Mouse (Mus musculus): ENCODE data around the gene Ap1ar. TPM values are rescaled to one million over a fixed set of nuclear protein-coding genes. Genes with fewer than 3 reads are reported as not detected.

Ap1ar gene
- polyA plus RNA-seq, 1 experiment from 2014 or later, result 13.1 TPM

DNA sequence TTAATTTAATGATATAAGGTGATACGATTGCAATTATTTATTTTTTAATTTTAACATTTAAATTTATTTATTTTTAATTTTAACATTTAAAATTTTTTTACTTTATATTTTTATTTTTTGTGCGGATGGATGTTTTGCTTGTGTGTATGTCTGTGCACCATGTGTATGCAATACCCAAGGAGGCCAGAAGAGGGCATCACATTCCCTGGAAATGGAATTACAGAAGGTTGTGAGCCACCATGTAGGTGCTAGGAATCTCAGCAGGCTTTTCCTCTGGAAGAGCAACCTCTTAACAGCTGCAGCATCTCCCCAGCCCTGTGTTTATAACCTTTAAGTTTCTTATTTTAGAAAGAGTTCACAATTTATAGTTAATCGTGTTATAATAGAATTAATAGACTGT, 41.6 kb downstream of the Ap1ar start:
- peaks cover 18% of the 10 kb centered on the region for H3K36me3 ChIP-seq (ENCODE audit: control insufficient read depth, insufficient read depth)
- 94% methylated on average over 3 of the region's 3 CpGs for WGBS (ENCODE audit: insufficient replicate concordance)
- H3K4me1 ChIP-seq (ENCODE audit: control insufficient read depth, low read depth, low read length), result peaks cover 9% of the 10 kb centered on the region
- H3K9me3 ChIP-seq (replicated peaks; ENCODE audit: control insufficient read depth, low read length), result no peaks in the 10 kb centered on the region; the same call in 1 of the 2 replicates
- no peak overlapping the region for H3K4me3 ChIP-seq (ENCODE audit: low read depth, low read length)
- no peak for ATAC-seq (ENCODE audit: low read depth)
- no peak overlapping the region for H3K27ac ChIP-seq (ENCODE audit: low read length)
- H3K4me2 ChIP-seq (ENCODE audit: low read depth, low read length), result no peak overlapping the region
- H3K9ac ChIP-seq (ENCODE audit: low read depth, low read length), result no peak overlapping the region
- H3K27me3 ChIP-seq (ENCODE audit: control insufficient read depth, insufficient read depth, low read depth, low read length), result no peaks in the 10 kb centered on the region

DNA sequence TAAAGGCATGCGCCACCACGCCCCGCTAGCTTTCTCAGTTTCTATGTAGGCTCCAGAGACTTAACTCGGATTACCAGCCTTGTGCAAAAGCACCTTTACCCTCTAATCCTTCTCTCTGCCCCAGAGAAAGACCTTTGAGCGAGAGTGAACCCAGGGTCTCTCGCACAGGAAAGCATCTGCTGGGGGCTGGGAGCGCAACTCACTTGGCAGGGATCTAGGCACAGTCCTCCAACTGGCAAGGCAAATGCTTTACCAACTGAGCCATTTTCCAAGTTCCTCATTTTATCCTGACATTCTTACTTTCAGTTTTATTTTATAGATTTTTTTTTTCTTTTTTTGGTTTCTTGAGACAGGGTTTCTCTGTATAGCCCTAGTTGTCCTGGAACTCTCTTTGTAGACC, 44.3 kb downstream of the Ap1ar start:
- Histone ChIP-seq H3K27ac (ENCODE audit: low read length) (peak overlapping the region; percentile 92; the same call in 1 of the 2 replicates), H3K4me3 (ENCODE audit: low read depth, low read length) (no peak overlapping the region; the same call in 1 of the 2 replicates)
- ATAC-seq (ENCODE audit: low read depth), result no peak

GRCm38 (mm10) chr3:127791595-127792561, 45.4 kb downstream of the Ap1ar start:
- Histone ChIP-seq H3K27ac (ENCODE audit: low read length) (peak overlapping the region; percentile 92), H3K4me3 (ENCODE audit: low read depth, low read length) (peak overlapping the region; percentile 80), H3K9me3 (replicated peaks; ENCODE audit: control insufficient read depth, low read length) (no peaks in the 10 kb centered on the region; the same call in 1 of the 2 replicates), H3K4me2 (ENCODE audit: low read depth, low read length) (peak overlapping the region; percentile 91), H3K9ac (ENCODE audit: low read depth, low read length) (peak overlapping the region; percentile 93), H3K27me3 (ENCODE audit: control insufficient read depth, insufficient read depth, low read depth, low read length) (no peaks in the 10 kb centered on the region), H3K36me3 (ENCODE audit: control insufficient read depth, insufficient read depth) (peaks cover 13% of the 10 kb centered on the region), H3K4me1 (ENCODE audit: control insufficient read depth, low read depth, low read length) (peaks cover 17% of the 10 kb centered on the region)
- peak; percentile 88 for ATAC-seq (ENCODE audit: low read depth)
- WGBS (ENCODE audit: insufficient replicate concordance), result 16% methylated on average over 4 of the region's 4 CpGs

More for the DNA sequence above, 44.3 kb downstream of the Ap1ar start:
- peaks cover 17% of the 10 kb centered on the region for H3K4me1 ChIP-seq (ENCODE audit: control insufficient read depth, low read depth, low read length)
- H3K4me2 ChIP-seq (ENCODE audit: low read depth, low read length), result peak overlapping the region; percentile 91; the same call in 1 of the 2 replicates
- no peaks in the 10 kb centered on the region for H3K27me3 ChIP-seq (ENCODE audit: control insufficient read depth, insufficient read depth, low read depth, low read length)
- 75% methylated on average over 7 of the region's 7 CpGs for WGBS (ENCODE audit: insufficient replicate concordance)
- peaks cover 18% of the 10 kb centered on the region for H3K36me3 ChIP-seq (ENCODE audit: control insufficient read depth, insufficient read depth)
- no peaks in the 10 kb centered on the region; the same call in 1 of the 2 replicates for H3K9me3 ChIP-seq (replicated peaks; ENCODE audit: control insufficient read depth, low read length)
- H3K9ac ChIP-seq (ENCODE audit: low read depth, low read length), result no peak overlapping the region

- H3K27me3 ChIP-seq (ENCODE audit: control insufficient read depth, insufficient read depth, low read depth, low read length), result no peaks in the 10 kb centered on the region
These were observed 46.3 kb downstream of the Ap1ar start for GRCm38 (mm10) chr3:127791056-127791483.

DNA sequence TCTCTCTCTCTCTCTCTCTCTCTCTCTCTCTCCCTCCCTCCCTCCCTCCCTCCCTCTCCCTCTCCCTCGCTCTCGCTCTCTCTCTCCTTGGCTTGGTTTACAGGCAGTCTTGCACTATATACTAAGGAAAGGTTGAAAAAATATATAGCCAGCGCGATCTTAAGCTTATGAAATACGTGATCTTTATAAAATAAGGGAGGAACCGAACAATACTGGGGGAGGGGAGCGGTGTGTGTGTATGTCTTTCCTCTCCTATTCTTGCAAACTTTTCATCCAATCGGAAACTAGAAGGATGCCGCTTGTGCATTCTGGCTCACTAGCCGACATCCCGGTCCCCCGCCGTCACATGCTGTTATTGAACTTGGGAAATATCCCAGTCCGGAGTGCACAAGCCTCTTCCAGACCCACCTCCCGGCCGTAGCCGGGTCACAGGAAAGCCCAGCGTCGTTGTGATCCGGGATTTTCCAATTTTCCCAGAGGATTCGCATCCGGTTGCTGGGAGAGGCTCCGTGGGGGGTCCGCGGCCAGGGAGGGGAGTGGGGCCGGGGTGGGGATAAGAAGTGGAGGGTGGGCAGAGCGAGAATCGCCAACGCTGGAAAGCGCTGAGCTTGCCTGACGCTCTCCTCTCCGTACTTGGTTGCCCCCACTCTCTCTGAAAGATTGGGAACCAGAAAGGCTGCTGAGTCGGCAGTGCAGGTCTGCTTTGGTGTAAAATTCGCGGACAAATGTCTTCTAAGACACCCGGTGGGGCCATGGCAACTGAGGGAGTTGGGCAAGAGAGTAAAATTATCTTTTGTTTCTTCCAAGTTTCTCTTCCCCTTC, 46.9 kb downstream of the Ap1ar start:
- Histone ChIP-seq H3K9ac (ENCODE audit: low read depth, low read length) (peak overlapping the region; percentile 93), H3K4me1 (ENCODE audit: control insufficient read depth, low read depth, low read length) (peaks cover 17% of the 10 kb centered on the region), H3K4me2 (ENCODE audit: low read depth, low read length) (peak overlapping the region; percentile 91), H3K27me3 (ENCODE audit: control insufficient read depth, insufficient read depth, low read depth, low read length) (no peaks in the 10 kb centered on the region), H3K4me3 (ENCODE audit: low read depth, low read length) (peak overlapping the region; percentile 80), H3K36me3 (ENCODE audit: control insufficient read depth, insufficient read depth) (peaks cover 3% of the 10 kb centered on the region), H3K9me3 (replicated peaks; ENCODE audit: control insufficient read depth, low read length) (no peaks in the 10 kb centered on the region), H3K27ac (ENCODE audit: low read length) (peak overlapping the region; percentile 92)
- WGBS (ENCODE audit: insufficient replicate concordance), result under 1% methylated on average over 36 of the region's 36 CpGs
- ATAC-seq (ENCODE audit: low read depth), result peak; percentile 17

More at GRCm38 (mm10) chr3:127791056-127791483, 46.3 kb downstream of the Ap1ar start:
- under 1% methylated on average over 15 of the region's 15 CpGs for WGBS (ENCODE audit: insufficient replicate concordance)
- Histone ChIP-seq H3K4me1 (ENCODE audit: control insufficient read depth, low read depth, low read length) (peaks cover 17% of the 10 kb centered on the region), H3K9ac (ENCODE audit: low read depth, low read length) (peak overlapping the region; percentile 93), H3K4me3 (ENCODE audit: low read depth, low read length) (peak overlapping the region; percentile 80), H3K27ac (ENCODE audit: low read length) (peak overlapping the region; percentile 92), H3K4me2 (ENCODE audit: low read depth, low read length) (peak overlapping the region; percentile 91), H3K9me3 (replicated peaks; ENCODE audit: control insufficient read depth, low read length) (no peaks in the 10 kb centered on the region; the same call in 1 of the 2 replicates), H3K36me3 (ENCODE audit: control insufficient read depth, insufficient read depth) (peaks cover 5% of the 10 kb centered on the region)
- peak; percentile 10; the same call in 1 of the 2 replicates for ATAC-seq (ENCODE audit: low read depth)

DNA sequence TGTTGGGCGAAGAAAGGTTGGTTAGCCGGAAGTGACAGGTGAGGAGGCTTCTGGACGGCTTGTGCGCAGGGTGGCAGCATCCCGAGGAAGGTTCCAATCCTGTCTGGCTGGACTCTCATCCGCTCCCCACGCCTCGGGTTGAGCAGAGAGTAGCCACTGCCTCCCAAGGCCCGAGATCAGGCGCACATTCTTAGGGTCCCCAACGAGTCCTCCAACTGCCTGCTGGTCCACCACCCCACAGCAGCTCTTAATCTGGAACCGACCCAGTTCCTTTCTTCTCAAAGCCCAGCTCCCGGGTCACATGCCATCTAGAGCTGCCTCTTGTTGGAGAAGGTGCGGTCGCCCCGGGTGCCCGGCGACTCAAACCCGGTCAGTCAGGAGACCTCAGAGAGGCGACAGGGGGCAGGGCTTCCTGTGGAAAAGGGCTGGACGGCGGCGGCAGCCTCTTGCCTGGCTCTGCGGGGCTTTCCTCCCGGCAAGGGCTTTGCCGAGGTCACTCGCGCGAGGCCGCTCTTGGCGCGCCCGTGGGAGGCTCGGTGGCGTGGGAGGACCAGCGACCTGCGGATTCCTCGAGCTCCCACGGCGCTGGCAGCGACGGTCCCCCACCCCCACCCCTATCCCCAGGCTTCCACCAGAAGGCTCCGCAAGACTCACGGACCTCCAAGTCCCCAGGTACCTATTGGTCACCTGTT, 47.7 kb downstream of the Ap1ar start, which contains the start of gene Tifa:
TSS of gene Tifa (plus strand) at position 306 of the 692 bp plus-strand sequence.
- peaks cover under 1% of the 10 kb centered on the region for H3K36me3 ChIP-seq (ENCODE audit: control insufficient read depth, insufficient read depth)
- no peaks in the 10 kb centered on the region for H3K27me3 ChIP-seq (ENCODE audit: control insufficient read depth, insufficient read depth, low read depth, low read length)
- H3K9me3 ChIP-seq (replicated peaks; ENCODE audit: control insufficient read depth, low read length), result no peaks in the 10 kb centered on the region
- peak; percentile 45 for ATAC-seq (ENCODE audit: low read depth)
- peaks cover 17% of the 10 kb centered on the region for H3K4me1 ChIP-seq (ENCODE audit: control insufficient read depth, low read depth, low read length)
- H3K27ac ChIP-seq (ENCODE audit: low read length), result peak within 1 kb of the TSS; percentile 92
- H3K4me2 ChIP-seq (ENCODE audit: low read depth, low read length), result peak within 1 kb of the TSS; percentile 91
- WGBS (ENCODE audit: insufficient replicate concordance), result 3% methylated on average over 44 of the region's 44 CpGs
- H3K4me3 ChIP-seq (ENCODE audit: low read depth, low read length), result peak within 1 kb of the TSS; percentile 80
- H3K9ac ChIP-seq (ENCODE audit: low read depth, low read length), result peak within 1 kb of the TSS; percentile 93

GRCm38 (mm10) chr3:127788919-127789318, 48.4 kb downstream of the Ap1ar start:
- Histone ChIP-seq H3K9ac (ENCODE audit: low read depth, low read length) (peak overlapping the region; percentile 93), H3K36me3 (ENCODE audit: control insufficient read depth, insufficient read depth) (no peaks in the 10 kb centered on the region), H3K27ac (ENCODE audit: low read length) (no peak overlapping the region), H3K27me3 (ENCODE audit: control insufficient read depth, insufficient read depth, low read depth, low read length) (no peaks in the 10 kb centered on the region), H3K9me3 (replicated peaks; ENCODE audit: control insufficient read depth, low read length) (no peaks in the 10 kb centered on the region), H3K4me3 (ENCODE audit: low read depth, low read length) (peak overlapping the region; percentile 80), H3K4me1 (ENCODE audit: control insufficient read depth, low read depth, low read length) (peaks cover 17% of the 10 kb centered on the region), H3K4me2 (ENCODE audit: low read depth, low read length) (peak overlapping the region; percentile 91)
- 46% methylated on average over 8 of the region's 8 CpGs for WGBS (ENCODE audit: insufficient replicate concordance)
- ATAC-seq (ENCODE audit: low read depth), result no peak

GRCm38 (mm10) chr3:127788038-127788437, 49.3 kb downstream of the Ap1ar start:
- Histone ChIP-seq H3K4me2 (ENCODE audit: low read depth, low read length) (no peak overlapping the region), H3K9me3 (replicated peaks; ENCODE audit: control insufficient read depth, low read length) (no peaks in the 10 kb centered on the region), H3K9ac (ENCODE audit: low read depth, low read length) (no peak overlapping the region), H3K4me3 (ENCODE audit: low read depth, low read length) (no peak overlapping the region), H3K27ac (ENCODE audit: low read length) (no peak overlapping the region), H3K4me1 (ENCODE audit: control insufficient read depth, low read depth, low read length) (peaks cover 17% of the 10 kb centered on the region), H3K27me3 (ENCODE audit: control insufficient read depth, insufficient read depth, low read depth, low read length) (no peaks in the 10 kb centered on the region), H3K36me3 (ENCODE audit: control insufficient read depth, insufficient read depth) (no peaks in the 10 kb centered on the region)
- 46% methylated on average over 7 of the region's 7 CpGs for WGBS (ENCODE audit: insufficient replicate concordance)
- no peak for ATAC-seq (ENCODE audit: low read depth)

All from liver, embryonic 16.5 days (tissue).